In the genomic region with DNA sequence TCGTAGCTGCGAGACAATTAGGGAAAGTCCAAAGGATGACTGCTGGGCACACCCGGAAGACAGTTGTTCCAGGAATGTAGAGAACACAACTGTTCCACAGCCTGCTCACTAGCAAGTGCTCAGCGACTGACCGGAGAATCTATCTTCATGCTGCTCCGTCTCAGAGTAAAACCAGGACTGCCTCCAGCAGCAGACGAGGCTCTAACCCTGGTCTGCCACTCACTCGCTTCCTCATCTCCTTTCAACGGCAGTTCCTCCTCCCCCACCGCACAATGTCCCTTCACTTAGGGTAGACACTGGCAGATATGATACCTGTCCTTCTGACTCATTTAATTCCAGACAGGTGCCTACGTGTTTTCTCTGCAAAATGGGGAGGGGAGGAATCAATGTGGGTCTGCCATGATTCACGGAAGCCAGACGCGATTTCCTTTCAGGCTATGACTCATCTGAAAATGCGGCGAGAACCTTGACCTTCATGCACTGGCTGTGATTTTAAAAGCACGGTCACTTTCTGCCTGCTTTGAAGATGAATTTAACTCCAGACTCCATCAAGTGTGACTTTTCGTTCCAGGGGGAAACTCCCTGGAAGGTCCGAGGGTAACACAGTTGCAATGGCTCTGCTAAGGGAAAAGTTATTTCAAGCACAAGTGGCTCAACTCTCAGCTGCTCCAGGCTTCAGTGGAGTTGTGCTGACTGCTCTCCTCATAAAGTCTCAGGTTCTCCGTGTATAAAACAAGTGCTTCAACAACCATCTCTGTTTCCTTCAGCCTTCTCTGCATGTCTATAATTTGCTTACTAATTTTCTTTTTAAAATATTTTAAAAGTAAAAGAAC, we compare ENCODE assay signal across 10 mouse cellular contexts.
DNase-seq lines count a peak whose midpoint lies in the region; ATAC-seq and TF ChIP-seq lines count a peak whose summit lies in the region.
"Had no signal": no experiment of that assay in that cellular context is flagged by ENCODE, and none has a peak within 500 bp of the region (broad histone marks: within the 10 kb centered on the region; RNA-seq: fewer than 3 reads in every experiment).

No protein-coding gene starts in this region.

- H3K4me3 ChIP-seq in liver, embryonic 15.5 days (replicated peaks): no peak overlapping the region
- H3K4me3 ChIP-seq in intestine, embryonic 14.5 days (ENCODE audit: low read depth, low read length): no peak overlapping the region
- H3K4me3 ChIP-seq in small intestine, adult 2 months (ENCODE audit: low read depth, low read length): peak overlapping the region; percentile 44
- H3K4me3 ChIP-seq in hindbrain, embryonic 16.5 days (ENCODE audit: low read length): no peak overlapping the region
- H3K4me3 ChIP-seq: megakaryocyte, embryonic 14.5 days had no signal

- H3K9ac ChIP-seq in liver, embryonic 15.5 days: no peak overlapping the region
- no peak overlapping the region for H3K9ac ChIP-seq in intestine, embryonic 14.5 days (ENCODE audit: low read length)
- no peak overlapping the region for H3K9ac ChIP-seq in hindbrain, embryonic 16.5 days (ENCODE audit: low read depth, low read length)

- no peak for TF ChIP-seq CTCF in small intestine, adult 2 months (IDR thresholded peaks at IDR 0.05; ENCODE audit: extremely low read depth, insufficient read length, insufficient replicate concordance, low read depth, low read length)

- 26% methylated on average over 20 of the region's 20 CpGs for WGBS in liver, embryonic 15.5 days (ENCODE audit: insufficient replicate concordance)
- WGBS in intestine, embryonic 14.5 days: 31% methylated on average over 20 of the region's 20 CpGs
- 9% methylated on average over 20 of the region's 20 CpGs for WGBS in small intestine, adult 2 months
- 71% methylated on average over 20 of the region's 20 CpGs for WGBS in hindbrain, embryonic 16.5 days

- H3K4me1 ChIP-seq in liver, embryonic 15.5 days (replicated peaks): no peaks in the 10 kb centered on the region
- H3K4me1 ChIP-seq in intestine, embryonic 14.5 days (replicated peaks; ENCODE audit: control insufficient read depth, insufficient read depth, low read length): 0 out of 2 replicates have a peak, but pooled peaks cover 3% of the 10 kb centered on the region
- peaks cover 2% of the 10 kb centered on the region; the same call in 1 of the 2 replicates for H3K4me1 ChIP-seq in small intestine, adult 2 months (ENCODE audit: control insufficient read depth, insufficient read depth, insufficient read length, low read length)
- no peaks in the 10 kb centered on the region for H3K4me1 ChIP-seq in hindbrain, embryonic 16.5 days (ENCODE audit: control insufficient read depth, insufficient read depth, low read depth, low read length)
- H3K4me1 ChIP-seq: megakaryocyte, embryonic 14.5 days had no signal

- H3K9me3 ChIP-seq in liver, embryonic 15.5 days (replicated peaks): no peaks in the 10 kb centered on the region
- no peaks in the 10 kb centered on the region for H3K9me3 ChIP-seq in intestine, embryonic 14.5 days (ENCODE audit: control insufficient read depth, low read length)
- H3K9me3 ChIP-seq in hindbrain, embryonic 16.5 days (ENCODE audit: control insufficient read depth, low read length): no peaks in the 10 kb centered on the region

- DNase-seq in liver: no peak
- peak; percentile 45 for DNase-seq in R1 (ENCODE audit: low read depth, low spot score)
- peak; percentile 62 for DNase-seq in intestine, embryonic 14.5 days (ENCODE audit: low spot score)
- no peak for DNase-seq in thymus, postnatal 4 days
- no peak for DNase-seq in layer of hippocampus, postnatal 36 days

- H3K27ac ChIP-seq in liver, embryonic 15.5 days (replicated peaks): no peak overlapping the region
- H3K27ac ChIP-seq in intestine, embryonic 14.5 days (ENCODE audit: low read depth): no peak overlapping the region
- peak overlapping the region; percentile 62 for H3K27ac ChIP-seq in small intestine, adult 2 months (ENCODE audit: insufficient read depth, low read depth, low read length)
- H3K27ac ChIP-seq in hindbrain, embryonic 16.5 days (ENCODE audit: low read depth, low read length): no peak overlapping the region

- H3K4me2 ChIP-seq in liver, embryonic 15.5 days: 0 out of 2 replicates have a peak overlapping the region, but pooled peaks have one; percentile 18
- H3K4me2 ChIP-seq in intestine, embryonic 14.5 days (ENCODE audit: low read length): peak overlapping the region; percentile 38
- H3K4me2 ChIP-seq in hindbrain, embryonic 16.5 days (ENCODE audit: low read length): no peak overlapping the region

- TF ChIP-seq POLR2A in small intestine, adult 2 months (IDR thresholded peaks at IDR 0.05; ENCODE audit: low read depth, low read length): no peak

- H3K36me3 ChIP-seq in liver, embryonic 15.5 days (replicated peaks): no peaks in the 10 kb centered on the region
- no peaks in the 10 kb centered on the region for H3K36me3 ChIP-seq in intestine, embryonic 14.5 days (ENCODE audit: control insufficient read depth, insufficient read depth, low read length)
- no peaks in the 10 kb centered on the region for H3K36me3 ChIP-seq in small intestine, adult 2 months (ENCODE audit: control insufficient read depth, insufficient read depth, low read length)
- H3K36me3 ChIP-seq in hindbrain, embryonic 16.5 days (ENCODE audit: control insufficient read depth, insufficient read depth, low read length): no peaks in the 10 kb centered on the region

- no peaks in the 10 kb centered on the region for H3K27me3 ChIP-seq in liver, embryonic 15.5 days
- no peaks in the 10 kb centered on the region for H3K27me3 ChIP-seq in intestine, embryonic 14.5 days (replicated peaks; ENCODE audit: control insufficient read depth, insufficient read depth, low read length)
- H3K27me3 ChIP-seq in small intestine, adult 2 months (ENCODE audit: control insufficient read depth, insufficient read depth, low read length): no peaks in the 10 kb centered on the region
- no peaks in the 10 kb centered on the region for H3K27me3 ChIP-seq in hindbrain, embryonic 16.5 days (replicated peaks; ENCODE audit: control insufficient read depth, insufficient read depth, low read length)

- no peak for ATAC-seq in liver, embryonic 15.5 days (ENCODE audit: insufficient read depth)
- peak; percentile 55; the same call in 1 of the 2 replicates for ATAC-seq in intestine, embryonic 14.5 days (replicated peaks; ENCODE audit: low FRiP score, low TSS enrichment, low read depth)
- no peak for ATAC-seq in hindbrain, embryonic 16.5 days
- ATAC-seq: activated CD4-positive, CD25-positive, alpha-beta regulatory T cell, adult 4 months had no signal

Comparison
In these comparisons a context has a peak if more than half of its experiments do, and no peak if none do; other contexts are left out.
1. DNase-seq: peak in R1 (single experiment) and intestine, embryonic 14.5 days (single experiment); none in liver (single experiment), thymus, postnatal 4 days (single experiment) and layer of hippocampus, postnatal 36 days (0 of 2).